Mouse (Mus musculus) gastrocnemius, adult 8-10 months (tissue): ENCODE measurements around the gene Hps1. TPM values are rescaled to one million over a fixed set of nuclear protein-coding genes. Genes with fewer than 3 reads are reported as not detected.

Experiments
- DNase-seq, 2 experiments: peaks; one replicate each; pipeline ENCODE4 v3.0.0; 2022; ENCODE audit warnings: low spot score in 2 of 2
- total RNA-seq, 4 experiments: library from RNA; stranded (reverse); gene quantifications; 2 replicates each; pipeline ENCODE4 v1.2.4; 2022

Gene Hps1
- total RNA-seq, 4 experiments from 2014 or later: 0.46 to 1.0 (median 0.86) TPM

GRCm38 (mm10) chr19:42755148-42755870, 24.5 kb downstream of the Hps1 start:
- DNase-seq: peak in 1 of 2 experiments; percentile 20

GRCm38 (mm10) chr19:42753141-42753917, 26.4 kb downstream of the Hps1 start:
- DNase-seq: peak; percentile 51 to 61

GRCm38 (mm10) chr19:42752363-42752931, 27.3 kb downstream of the Hps1 start, which contains the start of gene Pyroxd2:
TSS of gene Pyroxd2 (minus strand) at chr19:42752775.
- DNase-seq: peak; percentile 65 to 74

- DNase-seq: no peak
Observed at GRCm38 (mm10) chr19:42750196-42750595, 29.6 kb downstream of the Hps1 start.

GRCm38 (mm10) chr19:42746702-42747101, 33.1 kb downstream of the Hps1 start:
- no peak for DNase-seq

- DNase-seq: no peak
Observed at GRCm38 (mm10) chr19:42745869-42746224, 33.9 kb downstream of the Hps1 start.

GRCm38 (mm10) chr19:42745084-42745868, 34.5 kb downstream of the Hps1 start:
- no peak for DNase-seq

- peak; percentile 14 to 30 for DNase-seq
Observed at GRCm38 (mm10) chr19:42744162-42744586, 35.6 kb downstream of the Hps1 start.

- no peak for DNase-seq
Observed at GRCm38 (mm10) chr19:42743261-42743660, 36.5 kb downstream of the Hps1 start.

GRCm38 (mm10) chr19:42741884-42742283, 37.9 kb downstream of the Hps1 start:
- DNase-seq: no peak

GRCm38 (mm10) chr19:42740163-42740899, 39.4 kb downstream of the Hps1 start:
- no peak for DNase-seq

- no peak for DNase-seq
Observed at GRCm38 (mm10) chr19:42739734-42740133, 40.0 kb downstream of the Hps1 start.

- no peak for DNase-seq
Observed at GRCm38 (mm10) chr19:42737753-42738152, 42.0 kb downstream of the Hps1 start.

GRCm38 (mm10) chr19:42734982-42735381, 44.8 kb downstream of the Hps1 start:
- no peak for DNase-seq

- DNase-seq: no peak
Observed at GRCm38 (mm10) chr19:42727424-42727823, 52.4 kb downstream of the Hps1 start.

- no peak for DNase-seq
Observed at GRCm38 (mm10) chr19:42726766-42727165, 53.0 kb downstream of the Hps1 start.

- DNase-seq: no peak
Observed at GRCm38 (mm10) chr19:42725973-42726350, 53.8 kb downstream of the Hps1 start.

- no peak for DNase-seq
Observed at GRCm38 (mm10) chr19:42725056-42725972, 54.5 kb downstream of the Hps1 start.

GRCm38 (mm10) chr19:42723302-42723701, 56.5 kb downstream of the Hps1 start:
- no peak for DNase-seq

GRCm38 (mm10) chr19:42722500-42722899, 57.3 kb downstream of the Hps1 start:
- no peak for DNase-seq
